Comparison of ENCODE assay signal across 30 mouse cellular contexts in genomic region chr5:72746461-72746860, GRCm38 (mm10). TPM values are rescaled to one million over a fixed set of nuclear protein-coding genes. Genes with fewer than 3 reads are reported as not detected.
A peak's percentile ranks its signal among the peaks of the same experiment; 100 is the strongest.
DNase-seq lines count a peak whose midpoint lies in the region; ATAC-seq and TF ChIP-seq lines count a peak whose summit lies in the region.
"Had no signal": no experiment of that assay in that cellular context is flagged by ENCODE, and none has a peak within 500 bp of the region (broad histone marks: within the 10 kb centered on the region; RNA-seq: fewer than 3 reads in every experiment).

No protein-coding gene starts in this region.

- WGBS in forebrain, embryonic 13.5 days = 81% methylated on average over 4 of the region's 4 CpGs

- intact Hi-C loops in left cerebral cortex, adult 2 months (cut with DNase I) = no loop called here
- intact Hi-C loops in left cerebral cortex, postnatal 14 days (cut with DNase I) = no loop called here
- intact Hi-C loops in heart, postnatal 14 days (cut with DNase I) = no loop called here

- H3K9ac ChIP-seq in forebrain, embryonic 13.5 days = no peak overlapping the region
- H3K9ac ChIP-seq: forebrain, embryonic 15.5 days; heart, embryonic 12.5 days; heart, embryonic 15.5 days; hindbrain, embryonic 14.5 days; intestine, embryonic 15.5 days had no signal

- peak overlapping the region; percentile 64; the same call in 1 of the 2 replicates for H3K27ac ChIP-seq in left cerebral cortex, adult 2 months
- H3K27ac ChIP-seq in forebrain, embryonic 13.5 days = no peak overlapping the region
- no peak overlapping the region for H3K27ac ChIP-seq in layer of hippocampus, adult 2 months
- H3K27ac ChIP-seq: forebrain, embryonic 10.5 days; forebrain, embryonic 15.5 days; gastrocnemius, adult 2 months; heart, embryonic 15.5 days; hindbrain, embryonic 14.5 days; hindbrain, postnatal 0 days; intestine, embryonic 15.5 days had no signal

- peaks cover 5% of the 10 kb centered on the region; the same call in 1 of the 2 replicates for H3K4me1 ChIP-seq in forebrain, embryonic 13.5 days
- H3K4me1 ChIP-seq: forebrain, embryonic 10.5 days; intestine, embryonic 15.5 days had no signal

- H3K4me2 ChIP-seq in forebrain, embryonic 13.5 days = no peak overlapping the region
- H3K4me2 ChIP-seq: forebrain, embryonic 15.5 days; heart, embryonic 12.5 days; heart, embryonic 15.5 days; hindbrain, embryonic 14.5 days; intestine, embryonic 15.5 days had no signal

- no peak for ATAC-seq in forebrain, embryonic 13.5 days
- ATAC-seq: forebrain, embryonic 15.5 days; hindbrain, postnatal 0 days; intestine, embryonic 15.5 days; Patski had no signal

- H3K36me3 ChIP-seq in forebrain, embryonic 13.5 days (ENCODE audit: poor library complexity, severe bottlenecking) = no peaks in the 10 kb centered on the region
- H3K36me3 ChIP-seq: forebrain, embryonic 10.5 days; forebrain, embryonic 15.5 days; G1E; heart, embryonic 12.5 days; heart, embryonic 15.5 days; intestine, embryonic 15.5 days had no signal

- no peak for TF ChIP-seq CTCF in left cerebral cortex, adult 2 months (IDR thresholded peaks at IDR 0.05)
- TF ChIP-seq CTCF in layer of hippocampus, adult 2 months (conservative IDR thresholded peaks at IDR 0.05) = no peak

- H3K9me3 ChIP-seq in forebrain, embryonic 13.5 days (replicated peaks) = no peaks in the 10 kb centered on the region
- H3K9me3 ChIP-seq: forebrain, embryonic 10.5 days; forebrain, embryonic 15.5 days; G1E; heart, embryonic 12.5 days; heart, embryonic 15.5 days; intestine, embryonic 15.5 days had no signal

- H3K4me3 ChIP-seq in left cerebral cortex, adult 2 months = no peak overlapping the region
- no peak overlapping the region for H3K4me3 ChIP-seq in forebrain, embryonic 13.5 days
- H3K4me3 ChIP-seq in layer of hippocampus, adult 2 months = no peak overlapping the region
- H3K4me3 ChIP-seq: forebrain, embryonic 10.5 days; forebrain, embryonic 15.5 days; gastrocnemius, adult 2 months; heart, embryonic 12.5 days; heart, embryonic 15.5 days; intestine, embryonic 15.5 days had no signal

- no peak for DNase-seq in left cerebral cortex, adult 2 months (ENCODE audit: extremely low spot score in 1 of 2, low spot score in 2 of 2)
- DNase-seq in left cerebral cortex, postnatal 14 days (ENCODE audit: low spot score in 2 of 2) = no peak
- DNase-seq in CD4-positive, CD25-positive, alpha-beta regulatory T cell, adult 2 months (ENCODE audit: low read depth, low spot score) = peak; percentile 52
- DNase-seq in induced T-regulatory cell, adult 2 months (ENCODE audit: low read depth) = peak; percentile 35
- no peak for DNase-seq in heart, postnatal 14 days
- no peak for DNase-seq in layer of hippocampus, adult 2 months (ENCODE audit: low spot score in 2 of 2)
- DNase-seq: adrenal gland, adult 2 months; adrenal gland, postnatal 14 days; B cell, adult 2 months; cerebellum, adult 11-12 months; cerebellum, adult 8-10 months; cerebellum, postnatal 14 days; gastrocnemius, adult 2 months; gastrocnemius, postnatal 14 days; heart, adult 18-20 months; heart, postnatal 10 days; heart, postnatal 4 days; kidney, adult 11 months had no signal

- H3K27me3 ChIP-seq in forebrain, embryonic 13.5 days = no peaks in the 10 kb centered on the region
- H3K27me3 ChIP-seq: CH12.LX; forebrain, embryonic 15.5 days; heart, embryonic 12.5 days; heart, embryonic 15.5 days; intestine, embryonic 15.5 days; Patski had no signal

RNA-seq across cellular contexts. Expression of gene Txk, which starts 6.1 kb away (rescaled TPM):
- total RNA-seq in left cerebral cortex, adult 2 months (2021) = under 1 TPM; 0.26 to 0.66 TPM
- under 1 TPM; 0.24 to 0.27 TPM for total RNA-seq in left cerebral cortex, postnatal 14 days (2021)
- polyA plus RNA-seq in forebrain, embryonic 13.5 days (2015; fragmentation: Nextera tagmentation; extraction: Ambion mirVana) = 0.08 TPM in 1 of 2 replicates, not detected in the other
- 1 to 10 TPM in 1 of 2 experiments, under 1 TPM in 1; 0.05 to 1.0 TPM for total RNA-seq in heart, postnatal 14 days (2021)
- not detected for total RNA-seq in layer of hippocampus, adult 2 months (2021)
- total RNA-seq: adrenal gland, postnatal 14 days had no signal
- polyA plus RNA-seq: adrenal gland, adult 2 months; forebrain, embryonic 10.5 days; forebrain, embryonic 15.5 days; G1E; heart, embryonic 12.5 days; hindbrain, embryonic 11.5 days had no signal

Comparison
In these comparisons a context has a peak if more than half of its experiments do, and no peak if none do; other contexts are left out.
1. DNase-seq: peak in CD4-positive, CD25-positive, alpha-beta regulatory T cell, adult 2 months (single experiment) and induced T-regulatory cell, adult 2 months (single experiment); none in left cerebral cortex, adult 2 months (0 of 2), left cerebral cortex, postnatal 14 days (0 of 2), heart, postnatal 14 days (0 of 2) and layer of hippocampus, adult 2 months (0 of 2).